Mouse (Mus musculus): ENCODE measurements around the gene Lima1. TPM values are rescaled to one million over a fixed set of nuclear protein-coding genes. Genes with fewer than 3 reads are reported as not detected.

Lima1 gene
- total RNA-seq, 2 experiments from 2014 or later, result 11.0 to 12.1 TPM

- Histone ChIP-seq H3K27ac (no peak overlapping the region), H3K4me3 (no peak overlapping the region)
- TF ChIP-seq CTCF (conservative IDR thresholded peaks at IDR 0.05), result no peak
- no peak for DNase-seq (ENCODE audit: low spot score in 2 of 2)
Observed at GRCm38 (mm10) chr15:99865046-99865445, 10.2 kb downstream of the Lima1 start.

- H3K27ac ChIP-seq, result no peak overlapping the region
- no peak overlapping the region for H3K4me3 ChIP-seq
- DNase-seq (ENCODE audit: low spot score in 2 of 2), result no peak
- TF ChIP-seq CTCF (conservative IDR thresholded peaks at IDR 0.05), result peak; percentile 29
Observed at GRCm38 (mm10) chr15:99863786-99864185, 11.5 kb downstream of the Lima1 start.

- no peak for DNase-seq (ENCODE audit: low spot score in 2 of 2)
- Histone ChIP-seq H3K4me3 (no peak overlapping the region), H3K27ac (no peak overlapping the region)
- TF ChIP-seq CTCF (conservative IDR thresholded peaks at IDR 0.05), result no peak
Observed at GRCm38 (mm10) chr15:99863358-99863757, 11.9 kb downstream of the Lima1 start.

- TF ChIP-seq CTCF (conservative IDR thresholded peaks at IDR 0.05), result no peak
- no peak overlapping the region for H3K4me3 ChIP-seq
- no peak overlapping the region for H3K27ac ChIP-seq
- DNase-seq (ENCODE audit: low spot score in 2 of 2), result no peak
Observed at GRCm38 (mm10) chr15:99862473-99862872, 12.8 kb downstream of the Lima1 start.

GRCm38 (mm10) chr15:99861955-99862354 lies 13.3 kb downstream of the Lima1 start:
- no peak for DNase-seq (ENCODE audit: low spot score in 2 of 2)
- TF ChIP-seq CTCF (conservative IDR thresholded peaks at IDR 0.05), result no peak
- no peak overlapping the region for H3K4me3 ChIP-seq
- no peak overlapping the region for H3K27ac ChIP-seq

GRCm38 (mm10) chr15:99861536-99861935 lies 13.7 kb downstream of the Lima1 start:
- no peak overlapping the region for H3K4me3 ChIP-seq
- TF ChIP-seq CTCF (conservative IDR thresholded peaks at IDR 0.05), result no peak
- no peak overlapping the region for H3K27ac ChIP-seq
- no peak for DNase-seq (ENCODE audit: low spot score in 2 of 2)

GRCm38 (mm10) chr15:99859644-99860392 lies 15.4 kb downstream of the Lima1 start:
- Histone ChIP-seq H3K27ac (no peak overlapping the region), H3K4me3 (no peak overlapping the region)
- DNase-seq (ENCODE audit: low spot score in 2 of 2), result no peak
- no peak for TF ChIP-seq CTCF (conservative IDR thresholded peaks at IDR 0.05)

- H3K4me3 ChIP-seq, result no peak overlapping the region
- no peak for TF ChIP-seq CTCF (conservative IDR thresholded peaks at IDR 0.05)
- DNase-seq (ENCODE audit: low spot score in 2 of 2), result no peak
- no peak overlapping the region for H3K27ac ChIP-seq
Observed at GRCm38 (mm10) chr15:99857479-99857878, 17.8 kb downstream of the Lima1 start.

GRCm38 (mm10) chr15:99855119-99855518 lies 20.1 kb downstream of the Lima1 start:
- no peak for TF ChIP-seq CTCF (conservative IDR thresholded peaks at IDR 0.05)
- DNase-seq (ENCODE audit: low spot score in 2 of 2), result no peak
- peak overlapping the region; percentile 43; the same call in 1 of the 2 replicates for H3K27ac ChIP-seq
- no peak overlapping the region for H3K4me3 ChIP-seq

GRCm38 (mm10) chr15:99852606-99853237 lies 22.5 kb downstream of the Lima1 start:
- H3K4me3 ChIP-seq, result no peak overlapping the region
- H3K27ac ChIP-seq, result no peak overlapping the region
- no peak for TF ChIP-seq CTCF (conservative IDR thresholded peaks at IDR 0.05)
- DNase-seq (ENCODE audit: low spot score in 2 of 2), result no peak

- Histone ChIP-seq H3K27ac (no peak overlapping the region), H3K4me3 (no peak overlapping the region)
- TF ChIP-seq CTCF (conservative IDR thresholded peaks at IDR 0.05), result no peak
- DNase-seq (ENCODE audit: low spot score in 2 of 2), result no peak
Observed at GRCm38 (mm10) chr15:99850265-99850664, 25.0 kb downstream of the Lima1 start.

GRCm38 (mm10) chr15:99847937-99848336 lies 27.3 kb downstream of the Lima1 start:
- DNase-seq (ENCODE audit: low spot score in 2 of 2), result no peak
- TF ChIP-seq CTCF (conservative IDR thresholded peaks at IDR 0.05), result no peak
- no peak overlapping the region for H3K27ac ChIP-seq
- no peak overlapping the region for H3K4me3 ChIP-seq

- no peak overlapping the region for H3K27ac ChIP-seq
- DNase-seq (ENCODE audit: low spot score in 2 of 2), result no peak
- TF ChIP-seq CTCF (conservative IDR thresholded peaks at IDR 0.05), result no peak
Observed at GRCm38 (mm10) chr15:99847207-99847881, 27.9 kb downstream of the Lima1 start.

More at GRCm38 (mm10) chr15:99847207-99847881, 27.9 kb downstream of the Lima1 start:
- H3K4me3 ChIP-seq, result no peak overlapping the region

All from layer of hippocampus, adult 2 months (tissue).